Mouse (Mus musculus) midbrain, embryonic 14.5 days (tissue): Measurements from ENCODE around the gene Mat2b. TPM values are rescaled to one million over a fixed set of nuclear protein-coding genes. Genes with fewer than 3 reads are reported as not detected.

Experiments used
- ATAC-seq: fragments of 200-750 bp; cut with Nextera tagmentation; 2 replicates; pipeline ENCODE4 v1.8.0; 2017; ENCODE audit warnings: moderate number of reproducible peaks, moderate library complexity; ENCODE audit not compliant: low FRiP score, low TSS enrichment
- DNase-seq: peaks from one replicate; pipeline ENCODE4 v3.0.0-alpha.2; 2015
- H3K27ac ChIP-seq: fragments of 300-500 bp; sonication (generic); replicated peaks from 2 replicates; pipeline ENCODE4 v1.5.1; 2014; ENCODE audit warnings: mild to moderate bottlenecking, low read depth, low read length, moderate library complexity
- H3K27me3 ChIP-seq: fragments of 300-500 bp; sonication (generic); 2 replicates; pipeline ENCODE4 v1.6.1; 2014; ENCODE audit warnings: low read length, control low read depth, mixed read lengths; ENCODE audit not compliant: control insufficient read depth, insufficient read depth
- H3K36me3 ChIP-seq: fragments of 300-500 bp; sonication (generic); 2 replicates; pipeline ENCODE4 v1.6.1; 2014; ENCODE audit warnings: low read length, control low read depth; ENCODE audit not compliant: control insufficient read depth, insufficient read depth
- H3K4me1 ChIP-seq: fragments of 300-500 bp; sonication (generic); 2 replicates; pipeline ENCODE4 v1.6.1; 2014; ENCODE audit warnings: mild to moderate bottlenecking, antibody characterized with exemption, low read length, control low read depth; ENCODE audit not compliant: control insufficient read depth, insufficient read depth
- H3K4me2 ChIP-seq: fragments of 300-500 bp; sonication (generic); 2 replicates; pipeline ENCODE4 v1.6.1; 2014; ENCODE audit warnings: mild to moderate bottlenecking, low read length, moderate library complexity
- H3K4me3 ChIP-seq: fragments of 300-500 bp; sonication (generic); replicated peaks from 2 replicates; pipeline ENCODE4 v1.5.1; 2014; ENCODE audit warnings: low read depth, low read length
- H3K9ac ChIP-seq: fragments of 300-500 bp; sonication (generic); replicated peaks from 2 replicates; pipeline ENCODE4 v1.6.1; 2014; ENCODE audit warnings: mild to moderate bottlenecking, low read length, moderate library complexity
- H3K9me3 ChIP-seq: fragments of 300-500 bp; sonication (generic); 2 replicates; pipeline ENCODE4 v1.6.1; 2016; ENCODE audit warnings: low read length, control low read depth, mixed read lengths; ENCODE audit not compliant: control insufficient read depth
- WGBS: fragments of 180-500 bp; shearing (Covaris S2); extraction: QIAGEN DNeasy Blood & Tissue Kit; methylation state at CpG from one replicate; pipeline ENCODE4 v1.1.7; 2014; 5-methylcytosine and 5-hydroxymethylcytosine counted together
- polyA plus RNA-seq: library from polyadenylated mRNA; unstranded; fragments of >200 nt; fragmentation: Nextera tagmentation; extraction: Ambion mirVana; gene quantifications from 2 replicates; pipeline ENCODE4 v1.2.1, GENCODE M21; 2014

The Mat2b gene
- polyA plus RNA-seq = 55.3 and 69.9 TPM in 2 replicates

DNA sequence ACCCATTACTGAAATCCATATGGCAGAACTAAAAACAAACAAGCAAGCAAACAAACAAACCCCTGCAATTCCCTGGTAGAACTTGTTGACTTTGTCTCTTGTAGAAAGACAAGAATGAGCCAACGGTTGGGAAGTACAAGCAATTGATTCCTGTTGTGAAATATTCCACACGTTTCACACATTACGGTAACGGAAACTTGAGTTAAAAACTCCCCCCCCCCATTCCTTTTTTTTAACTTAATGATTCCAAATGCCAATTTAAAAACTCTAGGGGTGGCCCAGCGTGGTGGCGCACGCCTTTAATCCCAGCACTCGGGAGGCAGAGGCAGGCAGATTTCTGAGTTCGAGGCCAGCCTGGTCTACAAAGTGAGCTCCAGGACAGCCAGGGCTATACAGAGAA, at the start of gene Mat2b:
Gene Mat2b (minus strand): TSS at position 101 of the 400 bp plus-strand sequence.
- ATAC-seq (no peak), DNase-seq (no peak)
- Histone ChIP-seq H3K9ac (peak within 1 kb of the TSS; percentile 75), H3K36me3 (no peaks in the 10 kb centered on the region), H3K4me3 (peak within 1 kb of the TSS; percentile 59), H3K4me2 (peak within 1 kb of the TSS; percentile 88), H3K27me3 (no peaks in the 10 kb centered on the region), H3K9me3 (no peaks in the 10 kb centered on the region), H3K4me1 (peaks cover 18% of the 10 kb centered on the region), H3K27ac (peak within 1 kb of the TSS; percentile 93)
- 88% methylated on average over 9 of the region's 9 CpGs for WGBS

DNA sequence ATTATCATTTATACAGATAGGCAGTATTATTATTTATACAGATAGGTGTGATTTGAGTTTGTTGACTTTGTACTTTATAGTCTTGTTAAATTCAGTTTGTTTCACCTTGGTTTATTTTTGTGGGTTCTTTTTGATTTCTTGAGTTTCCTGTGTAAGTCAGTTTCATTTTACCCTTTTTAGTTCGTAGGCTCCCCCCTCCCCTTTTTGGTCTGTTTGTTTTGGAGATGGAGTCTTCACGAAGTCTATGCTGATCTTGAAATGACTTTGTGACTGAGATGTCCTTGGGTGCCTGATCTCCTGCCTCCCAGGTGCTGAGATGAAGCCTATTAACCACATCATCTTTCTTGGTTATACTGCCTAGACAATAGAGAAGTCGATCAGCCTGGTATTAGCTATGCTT, 49.3 kb upstream of the Mat2b start:
- ATAC-seq (no peak), DNase-seq (no peak)
- H3K4me1 ChIP-seq = no peaks in the 10 kb centered on the region
- no peak overlapping the region for H3K9ac ChIP-seq
- H3K4me2 ChIP-seq = no peak overlapping the region
- no peaks in the 10 kb centered on the region for H3K27me3 ChIP-seq
- H3K27ac ChIP-seq = no peak overlapping the region
- no peaks in the 10 kb centered on the region for H3K9me3 ChIP-seq
- H3K4me3 ChIP-seq = no peak overlapping the region
- WGBS = 89% methylated on average over 3 of the region's 3 CpGs
- peaks cover 17% of the 10 kb centered on the region for H3K36me3 ChIP-seq

DNA sequence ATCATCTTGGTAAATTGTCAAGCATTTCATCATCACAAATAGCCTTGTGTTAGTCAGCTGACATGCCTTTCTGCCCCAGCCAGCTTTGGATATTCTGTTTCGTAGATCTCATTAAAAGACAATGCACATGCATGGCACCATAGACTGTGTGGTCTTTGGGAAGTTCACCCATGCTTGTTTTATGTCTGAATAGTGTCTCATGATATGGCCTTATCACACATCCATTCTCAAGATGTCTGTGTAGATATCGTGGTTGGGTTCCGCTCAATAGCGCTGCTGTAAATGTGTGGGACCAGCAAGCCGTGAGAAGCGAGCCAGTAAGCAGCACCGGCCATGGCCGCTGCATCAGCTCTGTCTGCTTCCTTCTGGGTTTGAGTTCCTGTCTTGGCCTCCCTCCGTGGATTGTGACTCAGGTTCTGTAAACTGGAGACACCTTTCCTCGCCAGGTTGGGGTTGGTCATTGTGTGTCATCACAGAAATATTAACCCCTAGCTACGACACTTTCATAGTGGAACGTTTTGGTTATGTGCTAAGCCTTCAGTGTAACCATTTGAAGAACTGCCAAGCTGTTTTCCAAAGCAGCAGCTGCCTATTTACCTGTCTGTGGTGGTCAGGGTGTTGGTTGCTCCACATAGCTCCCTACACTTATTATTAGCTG, 46.7 kb upstream of the Mat2b start:
- H3K4me3 ChIP-seq = no peak overlapping the region

DNA sequence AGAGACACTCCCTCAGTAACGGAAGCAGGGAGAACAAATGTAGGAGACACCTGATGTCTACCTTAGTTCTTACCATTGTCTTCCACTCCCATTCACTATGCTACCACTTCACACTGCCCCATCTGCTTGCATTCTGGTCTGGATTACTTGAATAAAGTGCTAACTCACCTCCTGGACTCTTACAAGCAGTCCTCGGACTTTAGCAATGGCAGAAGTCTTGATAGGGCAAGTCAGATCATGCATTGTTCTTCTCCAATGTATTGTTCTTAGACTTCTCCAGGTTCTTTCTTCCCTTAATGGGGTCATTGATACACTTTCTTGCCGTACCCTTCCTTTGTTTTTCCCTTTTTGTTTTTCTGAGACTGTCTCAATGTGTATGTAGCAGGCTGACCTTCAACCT, 42.4 kb upstream of the Mat2b start:
- WGBS = 86% methylated on average over 3 of the region's 3 CpGs
- H3K9ac ChIP-seq = no peak overlapping the region
- no peak overlapping the region for H3K4me3 ChIP-seq
- DNase-seq (no peak), ATAC-seq (no peak)
- H3K36me3 ChIP-seq = peaks cover 46% of the 10 kb centered on the region
- H3K27ac ChIP-seq = no peak overlapping the region
- H3K9me3 ChIP-seq = no peaks in the 10 kb centered on the region
- H3K4me1 ChIP-seq = peaks cover 15% of the 10 kb centered on the region
- no peak overlapping the region for H3K4me2 ChIP-seq
- H3K27me3 ChIP-seq = no peaks in the 10 kb centered on the region

More for the DNA sequence above, 46.7 kb upstream of the Mat2b start:
- Histone ChIP-seq H3K27ac (no peak overlapping the region), H3K36me3 (peaks cover 41% of the 10 kb centered on the region), H3K27me3 (no peaks in the 10 kb centered on the region), H3K9me3 (no peaks in the 10 kb centered on the region), H3K4me2 (no peak overlapping the region), H3K9ac (no peak overlapping the region), H3K4me1 (no peaks in the 10 kb centered on the region)
- DNase-seq = no peak
- no peak for ATAC-seq
- 93% methylated on average over 12 of the region's 12 CpGs for WGBS

DNA sequence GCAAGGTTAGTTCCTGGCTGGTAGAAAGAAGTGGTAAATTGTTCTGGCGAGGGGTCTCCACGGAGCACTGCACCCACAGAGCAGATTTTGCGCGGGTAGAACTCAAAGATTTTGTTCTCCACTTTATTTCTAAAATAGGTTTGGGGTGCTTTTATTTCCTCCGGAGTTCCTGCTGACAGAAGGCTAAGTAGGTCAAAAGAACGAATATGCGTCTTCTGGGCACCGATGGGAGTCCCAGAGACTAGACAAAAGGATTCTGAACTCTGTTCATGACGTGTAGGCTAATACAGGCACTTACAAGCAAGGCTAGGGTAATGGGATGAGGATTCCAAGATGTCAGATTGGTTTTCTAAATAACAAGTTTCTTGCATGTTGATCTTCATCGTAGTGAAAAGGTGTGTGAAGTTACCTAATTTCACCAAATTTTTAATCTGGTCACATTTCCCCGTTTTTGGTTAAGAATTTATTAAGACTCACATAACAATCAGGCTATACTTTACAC, 39.3 kb upstream of the Mat2b start:
- ATAC-seq = no peak
- 6% methylated on average over 11 of the region's 11 CpGs for WGBS
- 0 out of 2 replicates have a peak overlapping the region, but pooled peaks have one; percentile 79 for H3K27ac ChIP-seq

DNA sequence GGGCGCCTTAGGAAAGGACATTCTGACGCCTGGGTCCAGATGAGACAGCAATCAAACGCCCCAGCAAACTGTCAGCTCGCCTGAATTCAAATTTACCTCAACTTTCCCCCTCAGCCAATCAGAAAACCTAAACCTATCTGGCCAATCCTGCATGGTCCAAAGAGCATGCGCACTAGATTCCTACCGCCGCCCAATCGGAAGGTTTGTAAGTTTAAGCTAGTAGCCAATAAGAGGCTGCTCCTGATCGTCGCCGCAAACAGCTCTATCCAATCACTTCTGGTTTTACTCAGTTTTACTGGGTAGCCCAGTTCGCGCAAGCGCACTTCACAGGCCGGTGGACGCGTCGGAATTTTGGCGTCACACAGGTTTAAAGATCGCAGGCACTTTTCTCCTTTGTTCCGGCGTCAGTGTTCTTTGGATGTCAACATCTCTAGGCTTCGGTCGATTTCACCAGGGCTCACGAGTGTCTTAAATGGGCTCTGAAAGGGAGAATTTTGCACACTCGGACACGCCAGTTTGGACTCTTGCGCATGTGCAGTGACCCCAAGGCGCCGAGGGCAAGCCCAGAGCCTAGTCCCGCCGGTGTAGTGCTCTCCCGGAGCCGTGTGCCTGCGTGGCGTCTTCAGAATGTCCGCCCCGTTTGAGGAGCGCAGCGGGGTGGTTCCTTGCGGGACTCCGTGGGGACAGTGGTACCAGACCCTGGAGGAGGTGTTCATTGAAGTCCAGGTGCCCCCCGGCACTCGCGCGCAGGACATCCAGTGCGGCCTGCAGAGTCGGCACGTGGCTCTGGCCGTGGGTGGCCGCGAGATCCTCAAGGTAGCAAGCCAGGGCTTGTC, 38.6 kb upstream of the Mat2b start, which contains the start of the genes Hmmr and Nudcd2:
Gene Hmmr (minus strand): TSS at position 84 of the 836 bp plus-strand sequence.
Gene Nudcd2 (plus strand): TSS at position 329 of the 836 bp plus-strand sequence.
- Histone ChIP-seq H3K36me3 (peaks cover 27% of the 10 kb centered on the region), H3K27me3 (no peaks in the 10 kb centered on the region), H3K4me2 (peak within 1 kb of the TSS; percentile 73), H3K9me3 (no peaks in the 10 kb centered on the region), H3K27ac (peak within 1 kb of the TSS; percentile 79), H3K4me1 (peaks cover 22% of the 10 kb centered on the region), H3K9ac (peak within 1 kb of the TSS; percentile 86), H3K4me3 (peak within 1 kb of the TSS; percentile 85)
- peak; percentile 100 for ATAC-seq
- peak; percentile 98 for DNase-seq
- under 1% methylated on average over 52 of the region's 52 CpGs for WGBS

More for the DNA sequence above, 39.3 kb upstream of the Mat2b start:
- Histone ChIP-seq H3K4me1 (peaks cover 22% of the 10 kb centered on the region), H3K4me2 (peak overlapping the region; percentile 73), H3K9me3 (no peaks in the 10 kb centered on the region), H3K9ac (peak overlapping the region; percentile 86), H3K36me3 (peaks cover 29% of the 10 kb centered on the region), H3K27me3 (no peaks in the 10 kb centered on the region), H3K4me3 (peak overlapping the region; percentile 85)
- no peak for DNase-seq

DNA sequence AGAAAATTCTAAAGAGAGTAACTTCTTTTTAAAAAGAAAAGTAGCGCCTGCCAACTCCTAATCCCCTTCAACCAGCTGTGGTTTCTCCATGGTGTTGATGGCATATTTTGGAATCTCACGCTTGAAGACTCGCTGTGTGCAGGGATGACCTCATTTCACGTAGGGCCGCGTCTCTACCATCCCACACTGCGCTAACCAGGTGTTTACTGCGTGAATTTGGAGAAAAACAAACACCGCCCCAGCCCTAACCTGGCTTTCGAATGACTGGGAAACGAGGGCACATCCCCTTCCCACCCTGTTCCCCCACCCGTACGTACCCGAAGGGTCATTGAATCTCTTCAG, 38.0 kb upstream of the Mat2b start:
- no peaks in the 10 kb centered on the region for H3K9me3 ChIP-seq
- H3K4me3 ChIP-seq = peak overlapping the region; percentile 37
- under 1% methylated on average over 14 of the region's 14 CpGs for WGBS
- peak overlapping the region; percentile 73 for H3K4me2 ChIP-seq
- no peak for DNase-seq
- no peak; the same call in 1 of the 2 replicates for ATAC-seq
- no peak overlapping the region for H3K27ac ChIP-seq
- peaks cover 22% of the 10 kb centered on the region for H3K36me3 ChIP-seq
- H3K9ac ChIP-seq = peak overlapping the region; percentile 27; the same call in 1 of the 2 replicates
- H3K27me3 ChIP-seq = no peaks in the 10 kb centered on the region
- H3K4me1 ChIP-seq = peaks cover 22% of the 10 kb centered on the region

DNA sequence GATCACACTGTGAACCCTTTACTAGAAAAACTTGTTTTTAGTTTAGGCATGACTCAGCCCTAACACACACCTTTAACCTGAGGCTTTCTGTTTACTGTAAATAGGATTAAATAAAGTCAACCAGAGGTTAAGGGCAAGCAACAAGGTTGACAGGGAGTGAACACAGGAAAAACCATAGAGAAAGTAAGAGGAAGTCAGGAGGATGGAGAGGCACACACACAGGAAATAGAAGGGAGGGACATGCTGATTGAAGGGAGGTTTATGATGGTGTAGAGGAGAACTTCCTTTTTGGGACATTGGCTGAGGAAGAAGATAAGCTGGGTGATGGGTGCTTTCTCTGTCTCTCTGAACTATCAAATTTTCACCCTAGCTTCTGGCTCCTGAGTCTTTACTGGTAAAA, 23.3 kb upstream of the Mat2b start:
- peaks cover 21% of the 10 kb centered on the region for H3K36me3 ChIP-seq
- H3K4me1 ChIP-seq = no peaks in the 10 kb centered on the region
- no peak for DNase-seq
- no peak for ATAC-seq
- H3K27me3 ChIP-seq = no peaks in the 10 kb centered on the region
- H3K27ac ChIP-seq = no peak overlapping the region
- no peak overlapping the region for H3K4me3 ChIP-seq
- H3K9ac ChIP-seq = no peak overlapping the region
- no peak overlapping the region for H3K4me2 ChIP-seq
- H3K9me3 ChIP-seq = no peaks in the 10 kb centered on the region
